Mouse (Mus musculus): ENCODE results near the gene Ap5z1.

The Ap5z1 gene

DNA sequence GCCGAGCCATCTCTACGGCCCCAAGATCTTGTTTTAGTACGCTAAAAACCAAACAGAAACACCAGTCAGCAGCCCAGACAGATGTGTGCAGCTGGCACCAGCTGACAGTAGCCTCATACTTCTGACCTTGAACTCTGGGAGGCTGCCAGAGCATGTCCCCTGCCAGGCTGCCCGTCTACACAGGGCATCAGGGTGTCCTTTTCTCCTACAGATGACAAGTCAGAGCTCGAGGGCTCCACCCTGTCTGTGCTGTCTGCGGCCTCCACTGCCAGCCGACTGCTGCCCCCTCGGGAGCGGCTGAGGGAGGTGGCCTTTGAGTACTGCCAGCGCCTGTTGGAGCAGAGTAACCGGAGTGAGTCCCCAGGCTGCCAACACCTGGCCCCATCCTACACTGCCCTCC, 6.1 kb downstream of the Ap5z1 start:
- DNase-seq (ENCODE audit: low spot score in 2 of 2): no peak

GRCm38 (mm10) chr5:142473696-142474095, 10.0 kb downstream of the Ap5z1 start:
- DNase-seq (ENCODE audit: low spot score in 2 of 2): no peak

GRCm38 (mm10) chr5:142475669-142476068, 11.9 kb downstream of the Ap5z1 start:
- DNase-seq (ENCODE audit: low spot score in 2 of 2): no peak

DNA sequence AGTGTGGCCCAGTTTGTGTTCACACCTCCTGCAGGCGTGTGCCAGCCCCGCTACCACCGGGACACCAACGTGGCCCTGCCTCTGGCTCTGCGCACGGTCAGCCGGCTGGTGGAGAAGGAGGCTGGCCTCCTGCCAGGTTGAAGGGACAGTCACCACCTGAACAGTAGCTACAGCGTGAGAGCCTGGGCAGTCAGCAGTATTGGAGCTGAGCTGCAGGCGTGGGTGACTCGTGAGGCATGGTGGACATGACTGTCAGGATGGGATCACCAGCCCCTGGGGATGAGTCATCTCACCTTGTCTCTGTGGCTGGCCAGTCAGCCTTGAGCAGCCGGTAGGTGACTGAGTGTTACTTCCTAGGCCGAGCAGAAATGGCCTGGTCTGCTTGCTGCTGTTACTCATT, 13.6 kb downstream of the Ap5z1 start:
- no peak for DNase-seq (ENCODE audit: low spot score in 2 of 2)

DNA sequence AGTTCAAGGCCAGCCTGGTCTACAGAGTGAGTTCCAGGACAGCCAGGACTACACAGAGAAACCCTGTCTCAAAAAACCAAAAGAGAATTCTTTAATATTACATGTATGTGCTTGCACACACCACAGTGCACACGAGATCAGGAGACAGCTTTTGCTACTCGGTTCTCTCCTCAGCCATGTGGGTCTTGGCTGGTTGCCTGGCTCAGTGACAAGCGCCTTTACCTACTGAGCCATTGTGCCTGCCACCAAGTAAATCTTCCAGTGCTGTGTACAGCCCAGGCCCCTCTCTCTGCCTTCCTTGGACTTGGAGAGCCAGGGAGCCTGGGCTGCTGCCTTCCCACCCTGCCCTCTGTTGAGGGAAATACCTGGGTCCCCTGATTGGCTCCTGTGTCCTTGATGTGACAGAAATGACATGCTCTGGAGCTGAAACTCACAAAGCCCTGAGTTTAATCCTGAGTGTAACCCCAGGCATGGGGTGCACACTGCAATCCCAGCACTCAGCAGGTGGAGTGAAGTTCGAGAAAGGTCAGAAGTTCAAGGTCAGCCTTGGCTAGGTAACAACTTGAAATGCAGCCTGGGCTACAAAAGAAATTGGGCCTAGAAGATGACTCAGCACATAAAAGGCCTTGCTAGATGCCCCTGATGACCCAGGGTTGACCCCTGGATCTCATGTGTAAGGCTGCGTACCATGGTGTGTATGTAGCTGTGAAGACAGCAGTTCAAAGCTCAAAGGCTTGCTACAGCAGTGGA, 14.3 kb downstream of the Ap5z1 start:
- DNase-seq (ENCODE audit: low spot score in 2 of 2): no peak

DNA sequence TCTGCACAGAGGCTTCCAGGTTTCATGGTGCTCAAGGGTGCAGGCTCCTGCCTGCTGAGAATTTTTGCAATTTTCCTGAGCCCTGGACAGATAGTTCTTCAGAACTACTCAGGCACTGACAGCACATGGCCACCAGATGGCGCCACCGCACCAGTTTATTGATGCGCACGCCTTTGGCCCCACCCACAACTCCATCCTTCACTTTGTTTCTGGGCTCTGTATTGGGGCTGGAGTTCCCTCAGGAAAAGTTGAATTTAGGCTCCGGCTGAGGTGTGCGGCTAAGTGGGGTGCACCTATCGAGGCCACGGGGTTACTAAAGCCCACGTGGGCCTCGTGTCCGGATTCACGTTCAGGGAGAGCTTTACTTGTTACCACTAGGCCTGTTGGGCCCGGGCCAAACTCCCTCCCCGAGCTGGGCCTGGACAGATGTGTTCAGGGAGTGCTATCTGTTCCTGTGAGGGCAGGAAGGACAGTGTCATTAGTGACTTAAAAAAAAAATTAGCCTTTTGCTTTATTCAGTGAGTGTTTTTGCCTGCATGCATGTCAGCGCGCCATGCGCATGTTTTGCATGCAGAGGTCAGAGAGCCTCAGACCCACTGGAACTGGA, 15.2 kb downstream of the Ap5z1 start:
- peak; percentile 70 to 82 for DNase-seq (ENCODE audit: low spot score in 2 of 2)

GRCm38 (mm10) chr5:142482512-142482911, 18.8 kb downstream of the Ap5z1 start:
- DNase-seq (ENCODE audit: low spot score in 2 of 2): no peak

DNA sequence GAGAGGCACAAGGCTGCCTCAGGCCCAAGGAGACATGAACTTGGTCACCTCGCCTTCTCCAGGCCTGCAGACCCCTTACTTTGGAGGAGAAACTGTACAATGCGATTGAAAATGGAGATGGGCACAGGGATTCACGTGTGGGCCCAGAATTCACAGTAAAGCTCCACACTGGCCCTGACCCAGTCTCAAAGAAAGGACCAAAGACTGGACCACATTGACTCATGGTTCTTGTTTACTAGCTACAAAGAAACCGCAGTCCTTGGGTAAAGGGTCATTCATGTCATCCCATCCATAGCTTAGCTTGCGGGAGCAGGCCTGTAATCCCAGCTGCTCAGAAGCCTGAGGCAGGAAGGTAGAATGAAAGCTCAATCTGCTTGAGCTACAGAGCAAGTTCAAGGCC, 19.8 kb downstream of the Ap5z1 start:
- no peak for DNase-seq (ENCODE audit: low spot score in 2 of 2)

GRCm38 (mm10) chr5:142486654-142487053, 22.9 kb downstream of the Ap5z1 start:
- DNase-seq (ENCODE audit: low spot score in 2 of 2): no peak

DNA sequence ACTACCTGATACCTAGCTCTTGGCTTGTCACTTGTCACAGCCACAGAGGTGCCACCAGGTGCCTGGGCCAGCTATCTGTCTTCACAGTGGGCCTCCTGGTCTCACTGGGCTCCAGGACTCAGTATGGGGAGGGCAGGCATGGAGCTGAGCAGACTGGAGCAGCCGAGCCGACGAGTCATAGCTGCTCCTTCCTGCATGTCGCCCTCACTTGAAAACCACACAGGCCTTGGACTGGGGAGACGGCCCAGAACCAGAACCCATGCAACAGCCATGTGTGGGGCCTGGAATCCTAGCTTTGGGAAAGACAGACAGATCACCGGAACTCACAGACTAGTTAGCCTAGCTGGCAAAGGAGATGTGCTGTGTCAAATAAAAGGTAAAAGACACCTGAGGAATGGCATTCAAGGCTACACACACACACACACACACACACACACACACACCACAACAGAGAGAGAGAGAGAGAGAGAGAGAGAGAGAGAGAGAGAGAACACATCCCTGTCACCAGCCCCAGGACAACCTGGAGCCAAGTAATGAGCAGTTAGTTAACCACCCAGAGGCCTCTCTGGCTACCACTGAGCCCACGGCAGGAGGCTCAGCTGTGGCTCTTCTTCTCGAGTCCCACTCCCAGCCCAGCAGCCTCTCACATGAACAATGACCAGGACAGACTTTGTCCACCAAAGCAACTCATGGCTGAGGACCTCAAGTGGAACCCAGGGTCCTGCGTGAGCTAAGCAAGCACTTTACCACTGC, 26.4 kb downstream of the Ap5z1 start:
- no peak for DNase-seq (ENCODE audit: low spot score in 2 of 2)

GRCm38 (mm10) chr5:142493307-142493706, 29.6 kb downstream of the Ap5z1 start:
- DNase-seq (ENCODE audit: low spot score in 2 of 2): no peak

DNA sequence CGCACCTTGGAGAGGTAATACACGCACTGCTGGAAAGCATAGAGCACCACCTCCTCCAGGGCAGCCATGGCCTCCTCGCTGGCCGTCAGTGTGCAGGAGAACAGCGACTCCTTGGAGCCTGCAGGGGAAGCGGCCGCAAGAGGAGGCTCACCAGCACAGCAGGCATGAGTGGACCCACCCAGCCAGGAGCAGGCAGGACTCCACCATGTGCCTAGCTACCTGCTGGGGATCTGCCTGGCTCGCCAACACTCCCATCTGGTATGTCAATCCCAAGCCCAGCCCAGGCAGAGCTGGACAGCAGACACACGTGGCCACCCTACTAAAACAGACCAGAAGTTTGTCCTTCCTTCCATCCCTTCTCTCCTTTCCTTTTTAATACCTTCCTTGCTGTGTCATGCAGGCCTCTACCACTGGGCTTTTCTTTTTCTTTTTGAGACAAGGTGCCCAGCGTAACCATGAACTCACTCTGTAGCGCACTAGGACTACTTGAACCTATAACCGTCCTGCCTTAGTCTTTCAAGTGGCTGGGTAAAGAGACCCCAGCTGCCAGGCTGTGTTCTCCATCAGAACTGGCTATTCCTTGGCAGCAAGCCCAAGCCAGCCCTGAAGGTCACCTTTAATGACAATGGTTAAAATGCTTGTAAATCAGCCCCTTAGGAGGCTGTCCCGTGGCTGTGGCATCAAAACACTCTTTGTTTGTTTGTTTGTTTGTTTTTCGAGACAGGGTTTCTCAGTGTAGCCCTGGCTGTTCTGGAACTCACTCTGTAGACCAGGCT, 31.8 kb downstream of the Ap5z1 start:
- DNase-seq (ENCODE audit: low spot score in 2 of 2): no peak

GRCm38 (mm10) chr5:142498964-142499363, 35.2 kb downstream of the Ap5z1 start:
- peak in 1 of 2 experiments; percentile 50 for DNase-seq (ENCODE audit: low spot score in 2 of 2)

DNA sequence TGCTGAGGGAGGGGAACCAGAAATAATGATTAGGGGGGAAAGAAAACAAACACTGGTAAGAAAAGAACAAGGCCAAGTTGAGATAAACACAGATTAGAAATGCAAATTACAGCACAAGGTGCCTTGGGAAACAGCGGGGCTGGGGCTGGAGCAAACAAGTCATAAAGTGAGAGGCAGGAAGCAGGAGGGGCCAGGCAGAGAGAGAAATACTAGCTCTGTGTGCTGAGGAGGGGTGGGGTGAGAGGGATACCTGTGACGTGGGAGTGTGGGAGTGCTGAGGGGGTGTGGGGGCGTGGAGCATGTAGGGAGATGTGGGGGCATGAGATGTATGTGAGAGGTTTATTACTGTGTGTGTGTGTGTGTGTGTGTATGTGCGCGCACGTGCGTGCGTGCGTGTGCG, 37.2 kb downstream of the Ap5z1 start:
- no peak for DNase-seq (ENCODE audit: low spot score in 2 of 2)

DNA sequence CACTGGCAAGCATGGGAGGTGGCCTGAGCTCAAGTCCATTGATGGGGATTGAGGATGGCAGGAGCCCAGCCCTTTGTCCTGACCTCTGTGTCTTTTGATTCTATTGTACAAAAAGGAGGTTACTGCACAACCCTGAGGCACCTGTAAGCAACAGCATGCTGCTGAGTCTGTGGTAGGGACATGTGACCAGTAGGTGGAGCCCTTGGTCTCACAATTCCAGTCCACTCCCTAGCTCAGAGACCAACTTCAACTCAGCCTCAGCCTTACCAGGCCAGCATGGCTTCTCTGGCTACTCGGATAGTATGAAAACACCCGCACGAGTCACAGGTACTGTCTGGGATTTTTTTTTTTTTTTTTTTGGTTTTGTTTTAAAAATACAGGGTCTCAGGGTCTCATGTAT, 38.7 kb downstream of the Ap5z1 start:
- peak; percentile 75 to 77 for DNase-seq (ENCODE audit: low spot score in 2 of 2)

- DNase-seq (ENCODE audit: low spot score in 2 of 2): no peak
These were observed 40.4 kb downstream of the Ap5z1 start for GRCm38 (mm10) chr5:142504175-142504574.

DNA sequence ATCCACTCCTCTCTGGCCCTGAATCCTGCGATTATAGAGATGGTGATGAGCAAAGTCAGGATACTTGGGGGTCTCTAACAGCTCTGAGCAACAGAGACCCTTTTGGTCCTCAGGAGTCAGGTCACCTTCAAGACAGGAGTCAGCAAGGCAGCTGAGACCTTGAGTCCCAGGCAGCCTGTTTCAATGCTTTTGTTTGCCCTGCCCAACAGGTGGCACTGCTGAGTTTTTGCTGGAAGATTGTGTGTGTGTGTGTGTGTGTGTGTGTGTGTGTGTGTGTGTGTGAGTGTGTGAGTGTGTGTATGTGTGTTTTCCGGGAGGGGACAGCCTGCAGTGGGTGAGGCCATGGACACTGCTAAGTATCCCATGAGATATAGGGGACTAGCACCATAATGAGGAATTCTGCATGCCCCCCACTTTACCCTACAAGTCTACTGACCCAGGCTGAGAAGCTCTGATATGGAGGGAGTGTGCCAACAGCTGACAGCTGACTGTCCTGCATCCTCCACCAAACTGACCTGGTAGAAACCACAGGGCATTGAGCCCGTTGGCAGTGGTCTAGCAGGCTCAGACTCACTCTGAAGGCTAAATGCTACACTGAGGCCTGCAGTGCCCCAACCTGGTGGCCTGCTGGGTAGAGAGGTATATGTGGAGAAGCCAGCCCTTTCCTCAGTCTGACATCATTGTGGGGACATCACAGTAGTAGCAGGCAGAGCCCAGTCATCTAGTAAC, 42.1 kb downstream of the Ap5z1 start:
- DNase-seq (ENCODE audit: low spot score in 2 of 2): no peak

GRCm38 (mm10) chr5:142509141-142510060, 45.7 kb downstream of the Ap5z1 start:
- no peak for DNase-seq (ENCODE audit: low spot score in 2 of 2)

- no peak for DNase-seq (ENCODE audit: low spot score in 2 of 2)
These were observed 46.3 kb downstream of the Ap5z1 start for GRCm38 (mm10) chr5:142510061-142510414.

DNA sequence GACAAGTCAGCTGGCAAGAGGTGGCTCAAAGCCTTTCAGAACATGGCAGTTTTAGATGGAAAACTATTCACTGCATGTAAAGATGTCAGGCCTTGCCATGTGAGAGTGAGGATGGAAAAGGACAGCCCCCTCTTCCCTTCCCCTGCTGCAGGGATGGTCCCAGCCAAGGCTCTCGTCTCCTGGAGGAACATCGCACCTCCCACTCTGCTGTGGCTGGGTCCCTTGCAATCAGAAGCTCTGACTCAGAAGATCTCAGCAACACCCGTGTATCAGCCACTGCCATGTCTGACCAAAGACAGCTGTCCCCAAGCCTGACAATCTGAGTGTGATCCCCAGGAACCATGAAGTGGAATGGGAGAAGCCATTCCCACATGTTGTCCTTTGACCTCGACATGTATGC, 48.4 kb downstream of the Ap5z1 start:
- DNase-seq (ENCODE audit: low spot score in 2 of 2): no peak

Data from frontal cortex, postnatal 14 days (tissue).